8 mouse cellular contexts compared by ENCODE assay signal in genomic region chr15:81938246-81938645, GRCm38 (mm10). TPM values are rescaled to one million over a fixed set of nuclear protein-coding genes. Genes with fewer than 3 reads are reported as not detected.
DNase-seq lines count a peak whose midpoint lies in the region; ATAC-seq and TF ChIP-seq lines count a peak whose summit lies in the region.

No protein-coding gene starts in this region.

- no peaks in the 10 kb centered on the region for H3K9me3 ChIP-seq in lung, embryonic 14.5 days (ENCODE audit: low read depth, low read length)

- H3K4me3 ChIP-seq in left cerebral cortex, adult 2 months, result peak overlapping the region; percentile 64
- H3K4me3 ChIP-seq in lung, embryonic 14.5 days (ENCODE audit: low read depth, low read length), result no peak overlapping the region

- DNase-seq in left cerebral cortex, adult 2 months (ENCODE audit: extremely low spot score in 1 of 2, low spot score in 2 of 2), result no peak
- DNase-seq in left cerebral cortex, adult 9 months (ENCODE audit: low spot score in 2 of 2), result no peak
- peak; percentile 79 for DNase-seq in MN1 (ENCODE audit: low spot score)
- DNase-seq in embryo, embryonic 10 days (ENCODE audit: low spot score), result peak; percentile 77
- DNase-seq in heart, postnatal 4 days, result peak; percentile 48
- DNase-seq in lung, embryonic 14.5 days, result peak; percentile 58
- peak; percentile 74 for DNase-seq in retina, postnatal 1 day

- no peaks in the 10 kb centered on the region for H3K27me3 ChIP-seq in lung, embryonic 14.5 days (ENCODE audit: insufficient read depth, low read length)

- H3K9ac ChIP-seq in lung, embryonic 14.5 days, result no peak overlapping the region

- peaks cover 12% of the 10 kb centered on the region for H3K4me1 ChIP-seq in lung, embryonic 14.5 days (ENCODE audit: insufficient read depth)

- WGBS in lung, embryonic 14.5 days, result 27% methylated on average over 2 of the region's 2 CpGs

- H3K36me3 ChIP-seq in lung, embryonic 14.5 days (ENCODE audit: insufficient read depth), result no peaks in the 10 kb centered on the region

- TF ChIP-seq CTCF in left cerebral cortex, adult 2 months (IDR thresholded peaks at IDR 0.05), result peak; percentile 61
- peak; percentile 74 for TF ChIP-seq CTCF in lung, embryonic 14.5 days (IDR thresholded peaks at IDR 0.05; ENCODE audit: low read depth)

- peak overlapping the region; percentile 70; the same call in 1 of the 2 replicates for H3K4me2 ChIP-seq in lung, embryonic 14.5 days

- ATAC-seq in lung, embryonic 14.5 days (ENCODE audit: insufficient read depth), result no peak
- ATAC-seq in erythroid progenitor cell, adult 5-6 weeks (replicated peaks; ENCODE audit: low FRiP score, poor library complexity, severe bottlenecking), result no peak

- intact Hi-C loops in left cerebral cortex, adult 2 months (cut with DNase I), result loop anchor here (2.0 kb wide), 2 partner anchors 19 to 53 kb away; no protein-coding TSS in a partner anchor

- H3K27ac ChIP-seq in left cerebral cortex, adult 2 months, result peak overlapping the region; percentile 87
- no peak overlapping the region for H3K27ac ChIP-seq in lung, embryonic 14.5 days (ENCODE audit: low read depth)

RNA-seq across cellular contexts. Expression of gene Csdc2, which starts 1.7 kb away (rescaled TPM):
- 10 to 100 TPM; 91.2 to 97.6 TPM for total RNA-seq in left cerebral cortex, adult 2 months (2021)
- total RNA-seq in heart, postnatal 4 days (2021), result 1 to 10 TPM; 6.3 to 8.8 TPM
- polyA plus RNA-seq in lung, embryonic 14.5 days (2014; fragmentation: Nextera tagmentation; extraction: Ambion mirVana), result 10.1 and 11.8 TPM in 2 replicates
- total RNA-seq in erythroid progenitor cell, adult 5-6 weeks (2015; ENCODE audit: low replicate concordance), result not detected in 2 replicates
- total RNA-seq in erythroid progenitor cell, adult 5-6 weeks (2017; ENCODE audit: low replicate concordance), result not detected in 2 replicates

RNA-seq across cellular contexts. Expression of gene Polr3h, which starts 12.2 kb away (rescaled TPM):
- 10 to 100 TPM; 50.1 to 56.8 TPM for total RNA-seq in left cerebral cortex, adult 2 months (2021)
- 1 to 10 TPM; 7.9 to 9.1 TPM for total RNA-seq in heart, postnatal 4 days (2021)
- polyA plus RNA-seq in lung, embryonic 14.5 days (2014; fragmentation: Nextera tagmentation; extraction: Ambion mirVana), result 74.4 and 89.5 TPM in 2 replicates
- 1.1 and 6.7 TPM in 2 replicates for total RNA-seq in erythroid progenitor cell, adult 5-6 weeks (2015; ENCODE audit: low replicate concordance)
- total RNA-seq in erythroid progenitor cell, adult 5-6 weeks (2017; ENCODE audit: low replicate concordance), result 6.0 and 9.1 TPM in 2 replicates

RNA-seq across cellular contexts. Expression of gene Pmm1, which starts 22.5 kb away (rescaled TPM):
- total RNA-seq in left cerebral cortex, adult 2 months (2021), result 100 to 1,000 TPM; 199 to 206 TPM
- total RNA-seq in heart, postnatal 4 days (2021), result 10 to 100 TPM; 21.1 to 22.2 TPM
- 39.0 and 39.6 TPM in 2 replicates for polyA plus RNA-seq in lung, embryonic 14.5 days (2014; fragmentation: Nextera tagmentation; extraction: Ambion mirVana)
- 17.6 and 18.0 TPM in 2 replicates for total RNA-seq in erythroid progenitor cell, adult 5-6 weeks (2015; ENCODE audit: low replicate concordance)
- total RNA-seq in erythroid progenitor cell, adult 5-6 weeks (2017; ENCODE audit: low replicate concordance), result 9.4 and 14.2 TPM in 2 replicates

RNA-seq across cellular contexts. Expression of gene 1700029P11Rik, which starts 42.1 kb away (rescaled TPM):
- not detected for total RNA-seq in left cerebral cortex, adult 2 months (2021)
- total RNA-seq in heart, postnatal 4 days (2021), result not detected
- not detected in 2 replicates for polyA plus RNA-seq in lung, embryonic 14.5 days (2014; fragmentation: Nextera tagmentation; extraction: Ambion mirVana)
- not detected in 2 replicates for total RNA-seq in erythroid progenitor cell, adult 5-6 weeks (2015; ENCODE audit: low replicate concordance)
- total RNA-seq in erythroid progenitor cell, adult 5-6 weeks (2017; ENCODE audit: low replicate concordance), result not detected in 2 replicates

RNA-seq across cellular contexts. Expression of gene Xrcc6, which starts 49.4 kb away (rescaled TPM):
- 10 to 100 TPM; 22.5 to 29.7 TPM for total RNA-seq in left cerebral cortex, adult 2 months (2021)
- 10 to 100 TPM; 26.6 to 27.4 TPM for total RNA-seq in heart, postnatal 4 days (2021)
- polyA plus RNA-seq in lung, embryonic 14.5 days (2014; fragmentation: Nextera tagmentation; extraction: Ambion mirVana), result 92.5 and 93.1 TPM in 2 replicates
- total RNA-seq in erythroid progenitor cell, adult 5-6 weeks (2015; ENCODE audit: low replicate concordance), result 64.9 and 89.3 TPM in 2 replicates
- 104 and 112 TPM in 2 replicates for total RNA-seq in erythroid progenitor cell, adult 5-6 weeks (2017; ENCODE audit: low replicate concordance)

Comparison
In these comparisons a context has a peak if more than half of its experiments do, and no peak if none do; other contexts are left out.
1. DNase-seq: peak in MN1 (single experiment), embryo, embryonic 10 days (single experiment), heart, postnatal 4 days (single experiment), lung, embryonic 14.5 days (single experiment) and retina, postnatal 1 day (single experiment); none in left cerebral cortex, adult 2 months (0 of 2) and left cerebral cortex, adult 9 months (0 of 2).
2. RNA of gene Csdc2, which starts 1.7 kb away (total RNA-seq): 91.2 to 97.6 TPM in left cerebral cortex, adult 2 months; 6.3 to 8.8 TPM in heart, postnatal 4 days and not detected in erythroid progenitor cell, adult 5-6 weeks; every median in the first group is over 4 times any median in the second.
3. RNA of gene Polr3h, which starts 12.2 kb away (total RNA-seq): 50.1 to 56.8 TPM in left cerebral cortex, adult 2 months; 7.9 to 9.1 TPM in heart, postnatal 4 days and 1.1 to 9.1 TPM in erythroid progenitor cell, adult 5-6 weeks; every median in the first group is over 4 times any median in the second.
4. RNA of gene Pmm1, which starts 22.5 kb away (total RNA-seq): 199 to 206 TPM in left cerebral cortex, adult 2 months; 21.1 to 22.2 TPM in heart, postnatal 4 days and 9.4 to 18.0 TPM in erythroid progenitor cell, adult 5-6 weeks; every median in the first group is over 4 times any median in the second.